Mouse (Mus musculus): ENCODE data around the gene Prickle4.

Gene Prickle4

GRCm38 (mm10) chr17:47706196-47706595 is 11.7 kb upstream of the Prickle4 start:
- no peak for DNase-seq (ENCODE audit: low read depth)

- no peak for DNase-seq (ENCODE audit: low read depth)
Observed at GRCm38 (mm10) chr17:47704692-47705091, 10.2 kb upstream of the Prickle4 start.

- no peak for DNase-seq (ENCODE audit: low read depth)
Observed at GRCm38 (mm10) chr17:47703556-47703955, 9.0 kb upstream of the Prickle4 start.

GRCm38 (mm10) chr17:47702548-47703345 is 8.2 kb upstream of the Prickle4 start:
- no peak for DNase-seq (ENCODE audit: low read depth)

GRCm38 (mm10) chr17:47701793-47702192 is 7.3 kb upstream of the Prickle4 start:
- no peak for DNase-seq (ENCODE audit: low read depth)

- no peak for DNase-seq (ENCODE audit: low read depth)
Observed at GRCm38 (mm10) chr17:47699055-47699454, 4.5 kb upstream of the Prickle4 start.

- no peak for DNase-seq (ENCODE audit: low read depth)
Observed at GRCm38 (mm10) chr17:47698156-47698555, 3.6 kb upstream of the Prickle4 start.

GRCm38 (mm10) chr17:47695337-47695710 is 788 bp upstream of the Prickle4 start:
- DNase-seq (ENCODE audit: low read depth) = no peak

- DNase-seq (ENCODE audit: low read depth) = no peak
Observed at GRCm38 (mm10) chr17:47694442-47694502, 264 bp downstream of the Prickle4 start, which contains the start of gene Gm21981. Gene Gm21981, minus strand, starts transcription at chr17:47694455.

- DNase-seq (ENCODE audit: low read depth) = no peak
Observed at GRCm38 (mm10) chr17:47693671-47694441, 680 bp downstream of the Prickle4 start.

GRCm38 (mm10) chr17:47691650-47692049 is 2.9 kb downstream of the Prickle4 start:
- no peak for DNase-seq (ENCODE audit: low read depth)

GRCm38 (mm10) chr17:47689894-47690293 is 4.6 kb downstream of the Prickle4 start:
- no peak for DNase-seq (ENCODE audit: low read depth)

- DNase-seq (ENCODE audit: low read depth) = peak; percentile 46
Observed at GRCm38 (mm10) chr17:47688608-47689575, 5.6 kb downstream of the Prickle4 start, which contains the start of gene Frs3. Gene Frs3, plus strand, starts transcription at chr17:47689030.

- DNase-seq (ENCODE audit: low read depth) = no peak
Observed at GRCm38 (mm10) chr17:47688344-47688607, 6.3 kb downstream of the Prickle4 start, which contains the start of gene Tomm6. Gene Tomm6, minus strand, starts transcription at chr17:47688386.

GRCm38 (mm10) chr17:47687409-47688343 is 6.9 kb downstream of the Prickle4 start:
- peak; percentile 96 for DNase-seq (ENCODE audit: low read depth)

GRCm38 (mm10) chr17:47682836-47683235 is 11.7 kb downstream of the Prickle4 start:
- DNase-seq (ENCODE audit: low read depth) = no peak

- DNase-seq (ENCODE audit: low read depth) = no peak
Observed at GRCm38 (mm10) chr17:47678702-47679101, 15.8 kb downstream of the Prickle4 start.

- no peak for DNase-seq (ENCODE audit: low read depth)
Observed at GRCm38 (mm10) chr17:47678238-47678637, 16.3 kb downstream of the Prickle4 start.

- peak; percentile 65 for DNase-seq (ENCODE audit: low read depth)
Observed at GRCm38 (mm10) chr17:47676581-47676980, 18.0 kb downstream of the Prickle4 start.

- DNase-seq (ENCODE audit: low read depth) = no peak
Observed at GRCm38 (mm10) chr17:47672311-47673111, 22.0 kb downstream of the Prickle4 start.

GRCm38 (mm10) chr17:47671988-47672310 is 22.6 kb downstream of the Prickle4 start:
- no peak for DNase-seq (ENCODE audit: low read depth)
